Comparison of ENCODE assay signal across 37 mouse cellular contexts in genomic region chr11:32309928-32310327, GRCm38 (mm10). TPM values are rescaled to one million over a fixed set of nuclear protein-coding genes. Genes with fewer than 3 reads are reported as not detected.
"Had no signal": no experiment of that assay in that cellular context is flagged by ENCODE, and none has a peak within 500 bp of the region (broad histone marks: within the 10 kb centered on the region; RNA-seq: fewer than 3 reads in every experiment).

No protein-coding gene starts in this region.

- H3K27ac ChIP-seq: gastrocnemius, adult 2 months; heart, adult 2 months; hindbrain, embryonic 13.5 days; hindbrain, embryonic 15.5 days; hindbrain, postnatal 0 days; limb, embryonic 10.5 days; limb, embryonic 12.5 days; liver, embryonic 13.5 days; liver, embryonic 15.5 days had no signal

- H3K36me3 ChIP-seq: heart, embryonic 12.5 days; hindbrain, embryonic 13.5 days; hindbrain, embryonic 15.5 days; limb, embryonic 10.5 days; limb, embryonic 12.5 days; liver, embryonic 13.5 days; liver, embryonic 15.5 days had no signal

- H3K27me3 ChIP-seq: hindbrain, embryonic 13.5 days; hindbrain, embryonic 15.5 days; limb, embryonic 12.5 days had no signal

- H3K4me2 ChIP-seq: heart, embryonic 12.5 days; hindbrain, embryonic 13.5 days; hindbrain, embryonic 15.5 days; limb, embryonic 12.5 days; liver, embryonic 11.5 days; liver, embryonic 13.5 days; liver, embryonic 15.5 days had no signal

- H3K4me3 ChIP-seq: gastrocnemius, adult 2 months; heart, adult 2 months; heart, embryonic 12.5 days; hindbrain, embryonic 13.5 days; hindbrain, embryonic 15.5 days; limb, embryonic 10.5 days; limb, embryonic 12.5 days; liver, embryonic 13.5 days; liver, embryonic 15.5 days had no signal

- ATAC-seq: hindbrain, postnatal 0 days; intestine, embryonic 16.5 days; liver, postnatal 0 days had no signal

- H3K9ac ChIP-seq: heart, embryonic 12.5 days; hindbrain, embryonic 13.5 days; hindbrain, embryonic 15.5 days; limb, embryonic 12.5 days; liver, embryonic 13.5 days; liver, embryonic 15.5 days; liver, postnatal 0 days had no signal

- H3K4me1 ChIP-seq: hindbrain, embryonic 13.5 days; hindbrain, embryonic 15.5 days; limb, embryonic 12.5 days had no signal

- H3K9me3 ChIP-seq: heart, embryonic 12.5 days; hindbrain, embryonic 13.5 days; hindbrain, embryonic 15.5 days; limb, embryonic 10.5 days; limb, embryonic 12.5 days; liver, embryonic 13.5 days; liver, embryonic 15.5 days had no signal

- DNase-seq: gastrocnemius, adult 2 months; gastrocnemius, postnatal 10 days; gastrocnemius, postnatal 25 days; heart, adult 11 months; heart, adult 2 months; heart, postnatal 14 days; heart, postnatal 36 days; kidney, adult 18-20 months; kidney, adult 8-10 months; kidney, postnatal 10 days; kidney, postnatal 25 days; layer of hippocampus, adult 9-11 months; layer of hippocampus, postnatal 36 days; liver; liver, embryonic 13.5 days; liver, postnatal 0 days had no signal

RNA-seq across cellular contexts. Expression of gene Hbq1a, which starts 10.1 kb away (rescaled TPM):
- total RNA-seq: gastrocnemius, adult 2 months; gastrocnemius, postnatal 10 days; gastrocnemius, postnatal 25 days; gastrocnemius, postnatal 4 days; hematopoietic stem cell, adult 5-6 weeks had no signal
- polyA plus RNA-seq: hindbrain, embryonic 11.5 days; intestine, embryonic 14.5 days; kidney, embryonic 14.5 days; large intestine, adult 2 months; limb, embryonic 10.5 days; limb, embryonic 12.5 days had no signal

RNA-seq across cellular contexts. Expression of gene Hbq1b, which starts 23.2 kb away (rescaled TPM):
- total RNA-seq: gastrocnemius, adult 2 months; gastrocnemius, postnatal 25 days; gastrocnemius, postnatal 4 days; hematopoietic stem cell, adult 5-6 weeks; left cerebral cortex, postnatal 36 days had no signal
- polyA plus RNA-seq: large intestine, adult 2 months had no signal

RNA-seq across cellular contexts. Expression of gene Hba-x, which starts 33.7 kb away (rescaled TPM):
- total RNA-seq: gastrocnemius, adult 2 months; gastrocnemius, postnatal 10 days; gastrocnemius, postnatal 25 days; gastrocnemius, postnatal 4 days; heart, adult 2 months; heart, postnatal 14 days; heart, postnatal 36 days; hematopoietic stem cell, adult 5-6 weeks; hindbrain, postnatal 0 days; layer of hippocampus, adult 18-20 months; layer of hippocampus, adult 8-10 months; layer of hippocampus, postnatal 14 days; layer of hippocampus, postnatal 36 days; left cerebral cortex, adult 18-20 months; left cerebral cortex, postnatal 14 days; left cerebral cortex, postnatal 36 days had no signal
- polyA plus RNA-seq: heart, adult 2 months; hindbrain, postnatal 0 days; large intestine, adult 2 months had no signal
